ENCODE assay signal across 20 mouse cellular contexts in the genomic region with DNA sequence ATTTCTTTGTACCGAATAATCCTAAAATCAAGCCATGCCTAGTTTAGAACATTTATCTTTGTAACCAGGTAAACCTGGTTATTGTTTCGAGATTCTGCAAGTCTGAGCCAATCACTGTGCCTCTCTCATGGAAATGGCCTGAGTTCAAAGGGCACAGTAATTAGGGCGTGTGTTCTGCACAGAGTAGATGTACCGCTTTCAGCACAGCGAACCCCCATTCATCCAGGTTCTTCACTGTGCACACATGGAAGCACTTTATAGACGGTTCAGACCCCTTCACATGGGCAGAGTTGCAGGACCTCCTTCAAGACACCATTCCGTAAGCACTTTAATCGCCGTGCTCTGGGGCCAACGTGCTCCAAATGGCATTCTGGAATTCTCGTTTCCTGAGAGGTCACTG.
A peak's percentile ranks its signal among the peaks of the same experiment; 100 is the strongest.
DNase-seq lines count a peak whose midpoint lies in the region; ATAC-seq and TF ChIP-seq lines count a peak whose summit lies in the region.
"Had no signal": no experiment of that assay in that cellular context is flagged by ENCODE, and none has a peak within 500 bp of the region (broad histone marks: within the 10 kb centered on the region; RNA-seq: fewer than 3 reads in every experiment).

No protein-coding gene starts in this region.

- H3K27me3 ChIP-seq in intestine, embryonic 15.5 days (replicated peaks), result 0 out of 2 replicates have a peak, but pooled peaks cover 2% of the 10 kb centered on the region
- no peaks in the 10 kb centered on the region for H3K27me3 ChIP-seq in intestine, postnatal 0 days (replicated peaks; ENCODE audit: control insufficient read depth, insufficient read depth, low read length)
- no peaks in the 10 kb centered on the region for H3K27me3 ChIP-seq in embryonic facial prominence, embryonic 11.5 days (ENCODE audit: control insufficient read depth, insufficient read depth, low read length)
- no peaks in the 10 kb centered on the region for H3K27me3 ChIP-seq in limb, embryonic 11.5 days (ENCODE audit: control insufficient read depth, insufficient read depth, low read length)
- H3K27me3 ChIP-seq: CH12.LX; embryonic facial prominence, embryonic 15.5 days; hindbrain, embryonic 15.5 days had no signal

- H3K36me3 ChIP-seq in intestine, embryonic 15.5 days, result no peaks in the 10 kb centered on the region
- no peaks in the 10 kb centered on the region for H3K36me3 ChIP-seq in intestine, postnatal 0 days (ENCODE audit: control insufficient read depth, insufficient read depth)
- H3K36me3 ChIP-seq in embryonic facial prominence, embryonic 11.5 days (replicated peaks; ENCODE audit: control insufficient read depth, insufficient read depth, low read depth, low read length), result no peaks in the 10 kb centered on the region
- H3K36me3 ChIP-seq in limb, embryonic 11.5 days (ENCODE audit: control insufficient read depth, insufficient read depth, low read length), result no peaks in the 10 kb centered on the region
- H3K36me3 ChIP-seq: embryonic facial prominence, embryonic 15.5 days; forebrain, embryonic 10.5 days; heart, embryonic 13.5 days; hindbrain, embryonic 15.5 days had no signal

- no peaks in the 10 kb centered on the region for H3K9me3 ChIP-seq in intestine, embryonic 15.5 days
- H3K9me3 ChIP-seq in intestine, postnatal 0 days (ENCODE audit: control insufficient read depth), result no peaks in the 10 kb centered on the region
- no peaks in the 10 kb centered on the region for H3K9me3 ChIP-seq in embryonic facial prominence, embryonic 11.5 days (replicated peaks; ENCODE audit: control insufficient read depth, low read length)
- H3K9me3 ChIP-seq in limb, embryonic 11.5 days (ENCODE audit: control insufficient read depth, low read length), result no peaks in the 10 kb centered on the region
- H3K9me3 ChIP-seq: embryonic facial prominence, embryonic 15.5 days; forebrain, embryonic 10.5 days; heart, embryonic 13.5 days; hindbrain, embryonic 15.5 days had no signal

- TF ChIP-seq CTCF in intestine, postnatal 0 days (IDR thresholded peaks at IDR 0.05; ENCODE audit: low read depth), result no peak

- DNase-seq in embryonic facial prominence, embryonic 11.5 days (ENCODE audit: low spot score), result peak; percentile 48
- peak; percentile 47 for DNase-seq in limb, embryonic 11.5 days (ENCODE audit: low spot score)
- DNase-seq in adrenal gland, postnatal 14 days, result no peak
- no peak for DNase-seq in frontal cortex, postnatal 36 days (ENCODE audit: low spot score in 2 of 2)
- DNase-seq: adrenal gland, adult 2 months; adrenal gland, postnatal 36 days; cerebellum, adult 2 months; cerebellum, postnatal 14 days; forebrain, postnatal 0 days; gastrocnemius, postnatal 36 days; heart, adult 11 months; heart, postnatal 36 days had no signal

- ATAC-seq in intestine, embryonic 15.5 days, result peak; percentile 75
- ATAC-seq in intestine, postnatal 0 days, result no peak
- ATAC-seq in embryonic facial prominence, embryonic 11.5 days (replicated peaks; ENCODE audit: insufficient number of reproducible peaks, low FRiP score, low TSS enrichment, low read depth), result 0 out of 2 replicates have a peak, but pooled peaks have one; percentile 69
- peak; percentile 59; the same call in 1 of the 2 replicates for ATAC-seq in limb, embryonic 11.5 days (ENCODE audit: insufficient number of reproducible peaks, low FRiP score, low TSS enrichment, low read depth)
- ATAC-seq: forebrain, postnatal 0 days had no signal

- H3K27ac ChIP-seq in intestine, embryonic 15.5 days, result no peak overlapping the region
- H3K27ac ChIP-seq in intestine, postnatal 0 days (ENCODE audit: low read depth, low read length), result no peak overlapping the region
- no peak overlapping the region for H3K27ac ChIP-seq in embryonic facial prominence, embryonic 11.5 days (replicated peaks; ENCODE audit: low read depth, low read length)
- no peak overlapping the region for H3K27ac ChIP-seq in limb, embryonic 11.5 days (replicated peaks; ENCODE audit: low read depth, low read length)
- H3K27ac ChIP-seq: embryonic facial prominence, embryonic 15.5 days; forebrain, embryonic 10.5 days; heart, embryonic 13.5 days; hindbrain, embryonic 15.5 days had no signal

- H3K9ac ChIP-seq in intestine, embryonic 15.5 days, result no peak overlapping the region
- H3K9ac ChIP-seq in intestine, postnatal 0 days (ENCODE audit: low read depth, low read length), result no peak overlapping the region
- H3K9ac ChIP-seq in embryonic facial prominence, embryonic 11.5 days (replicated peaks; ENCODE audit: low read length), result no peak overlapping the region
- H3K9ac ChIP-seq in limb, embryonic 11.5 days (ENCODE audit: low read length), result no peak overlapping the region
- H3K9ac ChIP-seq: embryonic facial prominence, embryonic 15.5 days; forebrain, postnatal 0 days; heart, embryonic 13.5 days; hindbrain, embryonic 15.5 days had no signal

- no peak overlapping the region for H3K4me2 ChIP-seq in intestine, embryonic 15.5 days (replicated peaks)
- H3K4me2 ChIP-seq in intestine, postnatal 0 days (replicated peaks; ENCODE audit: low read depth), result no peak overlapping the region
- H3K4me2 ChIP-seq in embryonic facial prominence, embryonic 11.5 days (ENCODE audit: low read depth, low read length), result no peak overlapping the region
- no peak overlapping the region for H3K4me2 ChIP-seq in limb, embryonic 11.5 days (ENCODE audit: low read depth, severe bottlenecking)
- H3K4me2 ChIP-seq: embryonic facial prominence, embryonic 15.5 days; heart, embryonic 13.5 days; hindbrain, embryonic 15.5 days had no signal

- peaks cover 2% of the 10 kb centered on the region for H3K4me1 ChIP-seq in intestine, embryonic 15.5 days (replicated peaks)
- H3K4me1 ChIP-seq in intestine, postnatal 0 days (replicated peaks; ENCODE audit: control insufficient read depth, insufficient read depth, low read length), result no peaks in the 10 kb centered on the region
- H3K4me1 ChIP-seq in embryonic facial prominence, embryonic 11.5 days (ENCODE audit: control insufficient read depth, insufficient read depth, low read length), result peaks cover 3% of the 10 kb centered on the region; the same call in 1 of the 2 replicates
- H3K4me1 ChIP-seq in limb, embryonic 11.5 days (ENCODE audit: control insufficient read depth, insufficient read depth, low read length), result peaks cover 28% of the 10 kb centered on the region

- WGBS in intestine, embryonic 15.5 days, result 50% methylated on average over 11 of the region's 11 CpGs
- 41% methylated on average over 11 of the region's 11 CpGs for WGBS in intestine, postnatal 0 days
- WGBS in embryonic facial prominence, embryonic 11.5 days, result 37% methylated on average over 11 of the region's 11 CpGs
- WGBS in limb, embryonic 11.5 days, result 12% methylated on average over 11 of the region's 11 CpGs

- no peak overlapping the region for H3K4me3 ChIP-seq in intestine, embryonic 15.5 days (replicated peaks)
- no peak overlapping the region for H3K4me3 ChIP-seq in intestine, postnatal 0 days (ENCODE audit: low read depth, low read length)
- H3K4me3 ChIP-seq in embryonic facial prominence, embryonic 11.5 days (ENCODE audit: low read depth, low read length), result no peak overlapping the region
- H3K4me3 ChIP-seq in limb, embryonic 11.5 days (ENCODE audit: low read depth, low read length), result no peak overlapping the region
- H3K4me3 ChIP-seq: embryonic facial prominence, embryonic 15.5 days; erythroblast, embryonic 14.5 days; forebrain, embryonic 10.5 days; heart, embryonic 13.5 days; hindbrain, embryonic 15.5 days had no signal

Comparison
In these comparisons a context has a peak if more than half of its experiments do, and no peak if none do; other contexts are left out.
1. DNase-seq: peak in embryonic facial prominence, embryonic 11.5 days (single experiment) and limb, embryonic 11.5 days (single experiment); none in adrenal gland, postnatal 14 days (single experiment) and frontal cortex, postnatal 36 days (0 of 2).